Mouse (Mus musculus) hindbrain, embryonic 14.5 days (tissue): ENCODE measurements around the gene Prr19. TPM values are rescaled to one million over a fixed set of nuclear protein-coding genes. Genes with fewer than 3 reads are reported as not detected.

Experiments
- ATAC-seq: fragments of 200-750 bp; cut with Nextera tagmentation; 2 replicates; pipeline ENCODE4 v1.8.0; 2017; ENCODE audit warnings: moderate number of reproducible peaks, mild to moderate bottlenecking, moderate TSS enrichment, moderate library complexity; ENCODE audit not compliant: low FRiP score
- DNase-seq: peaks from one replicate; pipeline ENCODE4 v3.0.0-alpha.2; 2015; ENCODE audit warnings: low spot score
- H3K27ac ChIP-seq: fragments of 300-500 bp; sonication (generic); 2 replicates; pipeline ENCODE4 v1.5.1; 2014; ENCODE audit warnings: mild to moderate bottlenecking, moderate library complexity
- H3K27me3 ChIP-seq: fragments of 300-500 bp; sonication (generic); 2 replicates; pipeline ENCODE4 v1.6.1; 2014; ENCODE audit warnings: mild to moderate bottlenecking, low read length, mixed read lengths; ENCODE audit not compliant: control insufficient read depth, insufficient read depth
- H3K36me3 ChIP-seq: fragments of 300-500 bp; sonication (generic); replicated peaks from 2 replicates; pipeline ENCODE4 v1.6.1; 2014; ENCODE audit not compliant: control insufficient read depth, insufficient read depth
- H3K4me1 ChIP-seq: fragments of 300-500 bp; sonication (generic); replicated peaks from 2 replicates; pipeline ENCODE4 v1.6.1; 2014; ENCODE audit warnings: antibody characterized with exemption, low read length, mixed read lengths; ENCODE audit not compliant: control insufficient read depth, insufficient read depth
- H3K4me2 ChIP-seq: fragments of 300-500 bp; sonication (generic); replicated peaks from 2 replicates; pipeline ENCODE4 v1.6.1; 2014; ENCODE audit warnings: mild to moderate bottlenecking, moderate library complexity
- H3K4me3 ChIP-seq: fragments of 300-500 bp; sonication (generic); replicated peaks from 2 replicates; pipeline ENCODE4 v1.5.1; 2014; ENCODE audit warnings: mild to moderate bottlenecking, low read length
- H3K9ac ChIP-seq: fragments of 300-500 bp; sonication (generic); 2 replicates; pipeline ENCODE4 v1.6.1; 2014
- H3K9me3 ChIP-seq: fragments of 300-500 bp; sonication (generic); 2 replicates; pipeline ENCODE4 v1.6.1; 2016; ENCODE audit warnings: low read length; ENCODE audit not compliant: control insufficient read depth
- WGBS: fragments of 180-500 bp; shearing (Covaris S2); extraction: QIAGEN DNeasy Blood & Tissue Kit; methylation state at CpG from one replicate; pipeline ENCODE4 v1.1.7; 2014; 5-methylcytosine and 5-hydroxymethylcytosine counted together
- polyA plus RNA-seq: library from polyadenylated mRNA; unstranded; fragments of >200 nt; fragmentation: Nextera tagmentation; extraction: Ambion mirVana; gene quantifications from 2 replicates; pipeline ENCODE4 v1.2.1, GENCODE M21; 2014

The Prr19 gene
- polyA plus RNA-seq, 1 experiment from 2014 or later = 4.2 TPM

GRCm38 (mm10) chr7:25268588-25268987, 32.6 kb upstream of the Prr19 start:
- no peaks in the 10 kb centered on the region for H3K9me3 ChIP-seq
- peaks cover 15% of the 10 kb centered on the region for H3K4me1 ChIP-seq
- 6% methylated on average over 7 of the region's 7 CpGs for WGBS
- ATAC-seq = no peak
- H3K27me3 ChIP-seq = no peaks in the 10 kb centered on the region
- peak overlapping the region; percentile 71 for H3K27ac ChIP-seq
- H3K36me3 ChIP-seq = peaks cover 24% of the 10 kb centered on the region
- no peak for DNase-seq
- H3K4me3 ChIP-seq = peak overlapping the region; percentile 52
- peak overlapping the region; percentile 89 for H3K4me2 ChIP-seq
- peak overlapping the region; percentile 70 for H3K9ac ChIP-seq

DNA sequence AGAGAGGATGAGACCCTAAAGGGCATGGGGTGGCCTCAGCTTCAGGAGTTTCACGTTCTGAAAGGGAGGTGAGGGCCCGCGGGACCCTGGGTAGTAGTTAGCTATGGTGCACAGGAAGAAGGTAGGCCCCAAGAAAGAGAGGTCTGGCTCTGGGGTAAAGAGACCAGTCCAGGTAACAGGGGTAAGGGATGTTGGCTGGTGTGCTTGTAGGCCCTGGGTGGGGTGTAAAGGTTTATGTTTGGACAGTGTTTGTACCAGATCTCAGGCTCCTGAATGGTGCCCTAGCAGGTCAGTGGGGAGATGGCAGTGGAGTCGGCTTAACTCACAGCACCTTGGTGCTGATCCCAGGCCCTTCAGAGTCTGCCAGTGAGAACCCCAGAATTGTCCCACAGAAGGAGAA, 32.2 kb upstream of the Prr19 start:
- peak overlapping the region; percentile 71; the same call in 1 of the 2 replicates for H3K27ac ChIP-seq
- DNase-seq (no peak), ATAC-seq (no peak)
- no peaks in the 10 kb centered on the region for H3K27me3 ChIP-seq
- peak overlapping the region; percentile 70 for H3K9ac ChIP-seq
- peak overlapping the region; percentile 52 for H3K4me3 ChIP-seq
- H3K36me3 ChIP-seq = peaks cover 29% of the 10 kb centered on the region
- no peaks in the 10 kb centered on the region for H3K9me3 ChIP-seq
- H3K4me1 ChIP-seq = peaks cover 17% of the 10 kb centered on the region
- H3K4me2 ChIP-seq = peak overlapping the region; percentile 89
- 46% methylated on average over 4 of the region's 4 CpGs for WGBS

GRCm38 (mm10) chr7:25269545-25270271, 31.5 kb upstream of the Prr19 start:
- 86% methylated on average over 8 of the region's 8 CpGs for WGBS

GRCm38 (mm10) chr7:25270652-25271633, 30.3 kb upstream of the Prr19 start:
- DNase-seq (no peak), ATAC-seq (no peak)
- H3K4me1 ChIP-seq = peaks cover 34% of the 10 kb centered on the region
- 89% methylated on average over 35 of the region's 35 CpGs for WGBS
- no peak overlapping the region for H3K9ac ChIP-seq
- H3K4me2 ChIP-seq = no peak overlapping the region
- no peak overlapping the region for H3K27ac ChIP-seq
- H3K4me3 ChIP-seq = no peak overlapping the region
- H3K9me3 ChIP-seq = no peaks in the 10 kb centered on the region
- no peaks in the 10 kb centered on the region for H3K27me3 ChIP-seq
- peaks cover 32% of the 10 kb centered on the region for H3K36me3 ChIP-seq

More at GRCm38 (mm10) chr7:25269545-25270271, 31.5 kb upstream of the Prr19 start:
- H3K9me3 ChIP-seq = no peaks in the 10 kb centered on the region
- H3K27me3 ChIP-seq = no peaks in the 10 kb centered on the region
- peak overlapping the region; percentile 89 for H3K4me2 ChIP-seq
- H3K4me3 ChIP-seq = peak overlapping the region; percentile 52; the same call in 1 of the 2 replicates
- peaks cover 24% of the 10 kb centered on the region for H3K4me1 ChIP-seq
- H3K36me3 ChIP-seq = peaks cover 32% of the 10 kb centered on the region
- H3K27ac ChIP-seq = no peak overlapping the region
- peak overlapping the region; percentile 70 for H3K9ac ChIP-seq
- ATAC-seq (no peak), DNase-seq (no peak)

GRCm38 (mm10) chr7:25271651-25272444, 29.4 kb upstream of the Prr19 start:
- H3K9ac ChIP-seq = no peak overlapping the region
- H3K27ac ChIP-seq = no peak overlapping the region
- no peak for ATAC-seq
- no peaks in the 10 kb centered on the region for H3K27me3 ChIP-seq
- 88% methylated on average over 30 of the region's 30 CpGs for WGBS
- H3K9me3 ChIP-seq = no peaks in the 10 kb centered on the region
- no peak for DNase-seq
- no peak overlapping the region for H3K4me3 ChIP-seq
- H3K4me1 ChIP-seq = peaks cover 38% of the 10 kb centered on the region
- H3K4me2 ChIP-seq = no peak overlapping the region
- H3K36me3 ChIP-seq = peaks cover 32% of the 10 kb centered on the region

GRCm38 (mm10) chr7:25272445-25273258, 28.6 kb upstream of the Prr19 start:
- no peak overlapping the region for H3K4me3 ChIP-seq
- no peaks in the 10 kb centered on the region for H3K9me3 ChIP-seq
- 92% methylated on average over 38 of the region's 38 CpGs for WGBS
- no peak for ATAC-seq
- H3K36me3 ChIP-seq = peaks cover 32% of the 10 kb centered on the region
- no peaks in the 10 kb centered on the region for H3K27me3 ChIP-seq
- no peak overlapping the region for H3K4me2 ChIP-seq
- peaks cover 43% of the 10 kb centered on the region for H3K4me1 ChIP-seq
- no peak overlapping the region for H3K27ac ChIP-seq
- DNase-seq = no peak
- H3K9ac ChIP-seq = no peak overlapping the region

DNA sequence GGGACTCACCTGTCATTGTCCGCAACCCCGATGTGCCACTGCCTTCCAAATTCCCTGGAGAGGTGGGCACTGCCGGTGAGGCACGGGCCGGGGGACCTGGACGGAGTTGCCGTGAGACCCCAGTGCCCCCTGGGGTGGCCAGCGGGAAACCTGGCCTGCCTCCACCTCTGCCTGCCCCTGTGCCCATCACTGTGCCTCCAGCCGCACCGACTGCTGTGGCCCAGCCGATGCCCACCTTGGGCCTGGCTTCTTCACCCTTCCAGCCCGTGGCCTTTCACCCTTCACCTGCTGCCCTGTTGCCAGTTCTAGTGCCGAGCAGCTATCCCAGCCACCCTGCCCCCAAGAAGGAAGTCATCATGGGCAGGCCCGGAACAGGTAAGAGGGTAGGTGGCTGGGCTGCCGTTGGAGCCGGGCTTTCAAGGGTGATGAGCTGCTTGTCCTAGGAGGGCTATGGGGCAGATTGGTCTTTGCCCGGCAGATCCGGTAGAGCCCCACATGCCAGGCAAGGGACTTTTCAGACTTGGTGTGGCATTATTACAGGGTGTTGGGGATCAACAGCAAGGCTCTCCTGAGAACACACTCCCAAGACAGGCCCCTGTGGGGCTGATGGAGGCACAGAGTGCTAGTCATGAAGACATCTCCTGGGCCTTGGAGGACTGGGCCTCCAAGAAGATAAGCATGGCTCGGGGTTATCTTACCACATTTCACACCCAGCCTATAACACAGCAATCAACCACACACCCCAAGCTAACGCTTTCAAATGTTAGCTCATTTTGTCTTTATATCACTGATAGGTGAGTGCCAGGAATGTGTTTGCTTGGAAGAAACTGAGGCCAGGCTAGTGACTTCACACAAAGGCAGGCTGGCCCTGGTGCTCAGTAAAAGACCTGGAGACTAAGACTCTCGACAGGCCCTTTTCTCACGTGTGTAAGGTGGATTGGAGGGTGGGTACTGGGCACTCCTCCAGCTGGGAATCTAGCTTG, 27.7 kb upstream of the Prr19 start:
- H3K36me3 ChIP-seq = peaks cover 32% of the 10 kb centered on the region
- 0 out of 2 replicates have a peak overlapping the region, but pooled peaks have one; percentile 11 for H3K9ac ChIP-seq
- DNase-seq (no peak), ATAC-seq (no peak)
- 91% methylated on average over 22 of the region's 22 CpGs for WGBS
- no peaks in the 10 kb centered on the region for H3K9me3 ChIP-seq
- no peaks in the 10 kb centered on the region for H3K27me3 ChIP-seq
- peaks cover 48% of the 10 kb centered on the region for H3K4me1 ChIP-seq
- H3K27ac ChIP-seq = no peak overlapping the region
- no peak overlapping the region for H3K4me3 ChIP-seq
- no peak overlapping the region for H3K4me2 ChIP-seq
